Mouse (Mus musculus) embryonic facial prominence, embryonic 14.5 days (tissue): ENCODE data around the gene Jpt2. TPM values are rescaled to one million over a fixed set of nuclear protein-coding genes. Genes with fewer than 3 reads are reported as not detected.

Source experiments
- ATAC-seq: fragments of 200-750 bp; cut with Nextera tagmentation; 2 replicates; pipeline ENCODE4 v1.8.0; 2017; ENCODE audit warnings: low read depth, moderate number of reproducible peaks, moderate TSS enrichment
- DNase-seq: peaks from one replicate; pipeline ENCODE4 v3.0.0-alpha.2; 2015; ENCODE audit warnings: low spot score
- H3K27ac ChIP-seq: fragments of 300-500 bp; sonication (generic); replicated peaks from 2 replicates; pipeline ENCODE4 v1.5.1; 2014; ENCODE audit warnings: low read depth, mild to moderate bottlenecking, low read length, moderate library complexity
- H3K27me3 ChIP-seq: fragments of 300-500 bp; sonication (generic); replicated peaks from 2 replicates; pipeline ENCODE4 v1.6.1; 2014; ENCODE audit warnings: low read length; ENCODE audit not compliant: control insufficient read depth, insufficient read depth
- H3K36me3 ChIP-seq: fragments of 300-500 bp; sonication (generic); 2 replicates; pipeline ENCODE4 v1.6.1; 2014; ENCODE audit warnings: low read length, mixed read lengths; ENCODE audit not compliant: control insufficient read depth, insufficient read depth
- H3K4me1 ChIP-seq: fragments of 300-500 bp; sonication (generic); 2 replicates; pipeline ENCODE4 v1.6.1; 2014; ENCODE audit warnings: antibody characterized with exemption, low read length; ENCODE audit not compliant: control insufficient read depth, insufficient read depth
- H3K4me2 ChIP-seq: fragments of 300-500 bp; sonication (generic); 2 replicates; pipeline ENCODE4 v1.6.1; 2014; ENCODE audit warnings: low read depth, mild to moderate bottlenecking, low read length, moderate library complexity, mixed read lengths
- H3K4me3 ChIP-seq: fragments of 300-500 bp; sonication (generic); 2 replicates; pipeline ENCODE4 v1.5.1; 2014; ENCODE audit warnings: low read depth, mild to moderate bottlenecking, low read length
- H3K9ac ChIP-seq: fragments of 300-500 bp; sonication (generic); 2 replicates; pipeline ENCODE4 v1.6.1; 2014; ENCODE audit warnings: low read depth, mild to moderate bottlenecking, low read length, moderate library complexity, mixed read lengths
- H3K9me3 ChIP-seq: fragments of 300-500 bp; sonication (generic); 2 replicates; pipeline ENCODE4 v1.6.1; 2016; ENCODE audit warnings: low read length; ENCODE audit not compliant: control insufficient read depth
- WGBS: fragments of 180-500 bp; shearing (Covaris S2); extraction: QIAGEN DNeasy Blood & Tissue Kit; methylation state at CpG from one replicate; pipeline ENCODE4 v1.1.7; 2014; 5-methylcytosine and 5-hydroxymethylcytosine counted together
- polyA plus RNA-seq: library from polyadenylated mRNA; unstranded; fragments of >200 nt; fragmentation: Nextera tagmentation; extraction: Ambion mirVana; gene quantifications from 2 replicates; pipeline ENCODE4 v1.2.1, GENCODE M21; 2014

The Jpt2 gene
- polyA plus RNA-seq, 1 experiment from 2014 or later, result 83.6 TPM

- ATAC-seq, result no peak
- H3K4me2 ChIP-seq, result no peak overlapping the region
- WGBS, result 87% methylated on average over 5 of the region's 5 CpGs
- no peak for DNase-seq
- peaks cover 99% of the 10 kb centered on the region for H3K36me3 ChIP-seq
- H3K27me3 ChIP-seq, result no peaks in the 10 kb centered on the region
- H3K4me1 ChIP-seq, result no peaks in the 10 kb centered on the region
- no peak overlapping the region for H3K4me3 ChIP-seq
- no peak overlapping the region for H3K27ac ChIP-seq
- H3K9me3 ChIP-seq, result no peaks in the 10 kb centered on the region
- no peak overlapping the region for H3K9ac ChIP-seq
These were observed 58.4 kb downstream of the Jpt2 start for GRCm38 (mm10) chr17:24902124-24902523.

GRCm38 (mm10) chr17:24900014-24900413 is 60.5 kb downstream of the Jpt2 start:
- Histone ChIP-seq H3K27ac (no peak overlapping the region), H3K9ac (no peak overlapping the region), H3K4me3 (no peak overlapping the region), H3K9me3 (no peaks in the 10 kb centered on the region), H3K4me1 (peaks cover 5% of the 10 kb centered on the region; the same call in 1 of the 2 replicates), H3K4me2 (no peak overlapping the region), H3K27me3 (no peaks in the 10 kb centered on the region), H3K36me3 (peaks cover 78% of the 10 kb centered on the region)
- DNase-seq (no peak), ATAC-seq (no peak)
- 91% methylated on average over 6 of the region's 6 CpGs for WGBS

GRCm38 (mm10) chr17:24899153-24899552 is 61.3 kb downstream of the Jpt2 start:
- Histone ChIP-seq H3K36me3 (peaks cover 70% of the 10 kb centered on the region), H3K4me1 (peaks cover 5% of the 10 kb centered on the region), H3K4me2 (no peak overlapping the region), H3K9ac (no peak overlapping the region), H3K27ac (no peak overlapping the region), H3K27me3 (no peaks in the 10 kb centered on the region), H3K4me3 (no peak overlapping the region), H3K9me3 (no peaks in the 10 kb centered on the region)
- WGBS, result 80% methylated on average over 5 of the region's 5 CpGs
- DNase-seq (no peak), ATAC-seq (no peak)

- H3K4me1 ChIP-seq, result peaks cover 10% of the 10 kb centered on the region
- no peaks in the 10 kb centered on the region for H3K27me3 ChIP-seq
- H3K9me3 ChIP-seq, result no peaks in the 10 kb centered on the region
- no peak for ATAC-seq
- WGBS, result 79% methylated on average over 4 of the region's 4 CpGs
- H3K9ac ChIP-seq, result no peak overlapping the region
- no peak overlapping the region for H3K27ac ChIP-seq
- no peak for DNase-seq
- H3K4me3 ChIP-seq, result no peak overlapping the region
- H3K4me2 ChIP-seq, result no peak overlapping the region
- peaks cover 63% of the 10 kb centered on the region for H3K36me3 ChIP-seq
These were observed 62.2 kb downstream of the Jpt2 start for GRCm38 (mm10) chr17:24898041-24898854.

DNA sequence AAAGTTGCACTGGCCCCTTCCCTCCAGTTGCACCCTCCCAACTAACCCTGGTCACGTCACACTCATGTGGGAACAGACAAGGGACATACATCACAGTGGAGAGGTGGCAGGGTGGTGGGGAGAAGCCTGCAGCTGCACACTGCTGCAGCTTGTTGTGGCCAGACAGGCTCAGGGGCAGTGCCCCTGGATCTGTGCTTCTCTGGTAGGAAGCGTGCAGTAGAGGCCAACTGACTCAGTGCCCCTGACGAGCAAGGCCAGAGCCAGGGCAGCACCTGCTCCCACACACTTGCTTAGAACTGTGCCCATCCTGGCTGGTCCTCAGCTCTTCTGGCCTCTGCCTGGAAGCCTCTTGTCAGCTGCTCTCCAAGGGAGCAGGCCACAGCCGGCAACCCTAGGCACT is 62.9 kb downstream of the Jpt2 start:
- no peak for ATAC-seq

DNA sequence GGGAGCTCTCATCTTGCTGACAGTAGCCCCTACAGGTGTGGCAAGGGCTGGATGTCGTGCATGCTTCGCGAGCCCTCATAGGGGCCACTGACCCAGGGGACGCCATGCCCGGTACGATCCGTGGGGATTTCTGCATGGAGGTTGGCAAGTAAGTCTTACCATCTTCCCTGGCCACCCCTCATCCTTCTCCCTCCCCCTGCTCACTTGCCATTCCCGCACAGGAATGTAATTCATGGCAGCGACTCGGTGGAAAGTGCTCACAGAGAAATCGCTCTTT is 63.6 kb downstream of the Jpt2 start:
- Histone ChIP-seq H3K27me3 (no peaks in the 10 kb centered on the region), H3K4me1 (peaks cover 10% of the 10 kb centered on the region), H3K9me3 (no peaks in the 10 kb centered on the region), H3K4me2 (peak overlapping the region; percentile 90), H3K4me3 (peak overlapping the region; percentile 83), H3K27ac (no peak overlapping the region), H3K36me3 (peaks cover 63% of the 10 kb centered on the region), H3K9ac (peak overlapping the region; percentile 90)
- ATAC-seq (no peak), DNase-seq (no peak)
- WGBS, result 49% methylated on average over 8 of the region's 11 CpGs

More for the DNA sequence above, 62.9 kb downstream of the Jpt2 start:
- Histone ChIP-seq H3K4me2 (no peak overlapping the region), H3K36me3 (peaks cover 63% of the 10 kb centered on the region), H3K4me3 (no peak overlapping the region; the same call in 1 of the 2 replicates), H3K4me1 (peaks cover 10% of the 10 kb centered on the region), H3K9me3 (no peaks in the 10 kb centered on the region), H3K27me3 (no peaks in the 10 kb centered on the region), H3K27ac (no peak overlapping the region), H3K9ac (peak overlapping the region; percentile 90; the same call in 1 of the 2 replicates)
- DNase-seq, result no peak
- WGBS, result 73% methylated on average over 4 of the region's 4 CpGs

GRCm38 (mm10) chr17:24896241-24896992 is 64.1 kb downstream of the Jpt2 start, which contains the start of gene Nme3:
Gene Nme3 (plus strand): TSS chr17:24896500.
- peak within 1 kb of the TSS; percentile 76 for H3K27ac ChIP-seq
- peaks cover 10% of the 10 kb centered on the region for H3K4me1 ChIP-seq
- under 1% methylated on average over 42 of the region's 50 CpGs for WGBS
- peaks cover 62% of the 10 kb centered on the region for H3K36me3 ChIP-seq
- DNase-seq (peak; percentile 85), ATAC-seq (peak; percentile 65)
- peak within 1 kb of the TSS; percentile 90 for H3K9ac ChIP-seq
- H3K4me2 ChIP-seq, result peak within 1 kb of the TSS; percentile 90
- H3K9me3 ChIP-seq, result no peaks in the 10 kb centered on the region
- no peaks in the 10 kb centered on the region for H3K27me3 ChIP-seq
- peak within 1 kb of the TSS; percentile 83 for H3K4me3 ChIP-seq

DNA sequence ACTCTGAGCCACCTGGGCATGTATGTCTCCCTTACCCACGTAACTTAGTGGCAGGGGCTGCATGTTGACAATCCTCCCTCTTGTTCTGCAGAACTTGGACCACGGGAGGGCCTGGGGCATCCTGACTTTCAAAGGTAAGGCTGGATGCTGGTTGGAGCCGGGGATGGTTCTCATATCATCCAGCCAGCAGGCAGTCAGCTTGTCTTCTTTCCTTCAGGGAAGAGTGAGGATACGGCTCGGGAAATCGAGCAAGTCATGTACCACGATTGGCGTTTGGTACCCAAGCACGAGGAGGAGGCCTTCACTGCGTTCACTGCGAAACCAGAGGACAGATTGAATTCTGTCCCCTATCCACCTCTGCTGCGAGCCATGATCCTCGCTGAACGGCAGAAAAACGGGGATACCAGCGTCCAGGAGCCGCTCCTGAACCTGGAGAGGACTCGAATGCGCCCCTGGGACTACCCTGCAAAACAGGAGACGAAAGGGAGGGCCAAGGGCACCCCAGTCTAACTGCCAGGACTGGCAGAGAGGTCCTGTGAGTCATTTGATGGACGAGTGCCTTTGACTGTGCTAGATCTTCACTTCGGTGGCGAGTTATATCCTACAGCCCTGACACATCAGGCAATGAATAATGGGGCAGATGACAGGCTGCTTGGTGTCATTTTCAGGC is 64.8 kb downstream of the Jpt2 start:
- peak overlapping the region; percentile 90 for H3K9ac ChIP-seq
- peaks cover 62% of the 10 kb centered on the region for H3K36me3 ChIP-seq
- H3K9me3 ChIP-seq, result no peaks in the 10 kb centered on the region
- 7% methylated on average over 23 of the region's 23 CpGs for WGBS
- H3K4me1 ChIP-seq, result peaks cover 10% of the 10 kb centered on the region
- peak overlapping the region; percentile 90 for H3K4me2 ChIP-seq
- ATAC-seq (no peak), DNase-seq (no peak)
- no peaks in the 10 kb centered on the region for H3K27me3 ChIP-seq
- H3K4me3 ChIP-seq, result peak overlapping the region; percentile 83
- peak overlapping the region; percentile 76 for H3K27ac ChIP-seq
